Mouse (Mus musculus) large intestine, adult 2 months (tissue): ENCODE data around the gene Wwp2. TPM values are rescaled to one million over a fixed set of nuclear protein-coding genes. Genes with fewer than 3 reads are reported as not detected.
"Not testable (repeated sequence)": the region's sequence is repeated elsewhere in the genome, so short reads cannot be mapped to it uniquely, and the experiment has no call there.

Experiments used
- DNase-seq: peaks from one replicate; pipeline ENCODE4 v3.0.0-alpha.2; 2012; ENCODE audit warnings: low read depth, low spot score
- WGBS: fragments of 180-500 bp; shearing (Covaris S2); methylation state at CpG from one replicate; pipeline ENCODE4 v1.1.7; 2018; 5-methylcytosine and 5-hydroxymethylcytosine counted together
- polyA plus RNA-seq: library from polyadenylated mRNA; depleted of rRNA; stranded (reverse); fragments of >200 nt; gene quantifications from 2 replicates; pipeline ENCODE4 v1.2.3, GENCODE M21; 2012

Gene Wwp2
- polyA plus RNA-seq, 1 experiment: 38.2 TPM

GRCm38 (mm10) chr8:107468811-107469302 is 32.7 kb downstream of the Wwp2 start:
- DNase-seq: no peak
- WGBS: 32% methylated on average over 8 of the region's 8 CpGs

DNA sequence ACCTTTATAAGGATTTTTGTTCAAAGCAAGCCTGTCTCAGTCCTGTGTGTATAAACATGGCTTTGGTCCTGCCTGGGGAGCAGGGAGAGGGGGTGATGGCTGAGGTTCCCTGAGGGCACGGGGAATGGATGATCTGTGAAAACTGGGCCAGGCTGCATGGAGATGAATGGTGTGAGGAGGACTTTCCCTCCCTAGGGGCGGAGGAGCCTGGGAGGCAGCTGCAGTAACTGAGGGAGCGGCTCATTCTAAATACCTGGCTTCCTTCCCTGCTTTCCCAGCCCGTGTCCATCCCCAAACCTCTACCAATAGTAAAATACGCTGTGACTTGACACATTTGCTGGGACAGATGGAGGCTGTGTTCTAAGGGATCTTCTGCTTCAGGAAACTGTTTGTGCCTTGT is 34.1 kb downstream of the Wwp2 start:
- DNase-seq: no peak
- WGBS: 22% methylated on average over 5 of the region's 5 CpGs

DNA sequence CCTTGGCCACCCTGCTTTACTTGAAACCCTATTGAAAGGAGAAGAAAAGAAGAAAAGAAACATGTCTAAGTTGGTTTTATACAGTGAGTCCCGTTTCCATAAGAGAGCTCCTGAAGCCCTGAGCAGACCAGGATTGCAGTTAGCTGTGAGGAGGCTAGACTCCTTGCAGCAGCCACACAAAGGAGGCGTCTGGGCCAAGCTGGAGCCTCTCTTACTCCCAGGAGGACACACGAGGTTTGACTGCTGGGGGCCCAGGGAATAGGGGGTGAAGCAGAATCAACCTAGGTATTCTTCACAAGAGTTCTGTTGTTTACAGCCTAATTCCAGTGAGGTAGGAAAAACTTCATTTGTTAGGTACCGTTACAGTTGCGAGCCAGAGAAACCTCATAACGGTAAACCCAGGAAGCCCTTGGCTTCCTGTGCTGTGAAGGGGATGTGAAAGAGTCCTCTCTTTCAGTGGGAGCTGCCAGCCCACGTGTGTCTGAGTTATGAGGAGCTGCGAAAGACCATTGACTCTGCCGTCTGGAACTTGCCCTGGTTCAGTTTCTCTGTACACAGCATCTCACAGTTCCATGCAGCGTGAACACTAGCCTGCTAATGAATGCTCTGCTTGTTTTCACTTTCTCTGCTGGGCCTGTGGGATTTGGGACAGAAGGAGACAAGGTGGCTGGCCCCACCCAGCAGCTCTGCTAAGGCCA is 36.4 kb downstream of the Wwp2 start:
- 73% methylated on average over 10 of the region's 10 CpGs for WGBS
- no peak for DNase-seq

DNA sequence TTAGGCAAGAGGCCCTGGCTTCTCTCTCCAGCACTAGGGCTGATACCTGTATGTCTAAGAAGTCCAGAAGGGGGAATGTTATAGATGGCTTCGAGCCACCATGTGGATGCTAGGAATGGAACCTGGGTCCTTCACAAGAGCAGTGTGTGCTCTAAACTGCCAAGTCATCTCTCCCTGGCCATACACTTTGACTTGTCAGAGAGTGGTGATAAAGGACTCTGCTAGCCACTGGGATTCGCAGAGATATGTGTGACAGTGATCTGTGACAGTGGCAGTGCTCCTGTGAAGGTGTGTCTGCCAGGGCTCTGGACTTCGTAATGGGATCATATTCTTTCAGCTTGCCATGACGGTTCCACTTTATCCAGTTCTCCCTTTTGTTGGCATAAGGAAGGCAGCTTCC is 37.2 kb downstream of the Wwp2 start:
- DNase-seq: no peak
- WGBS: 95% methylated on average over 4 of the region's 4 CpGs

GRCm38 (mm10) chr8:107475613-107476012 is 39.4 kb downstream of the Wwp2 start:
- 81% methylated on average over 3 of the region's 3 CpGs for WGBS
- DNase-seq: no peak

DNA sequence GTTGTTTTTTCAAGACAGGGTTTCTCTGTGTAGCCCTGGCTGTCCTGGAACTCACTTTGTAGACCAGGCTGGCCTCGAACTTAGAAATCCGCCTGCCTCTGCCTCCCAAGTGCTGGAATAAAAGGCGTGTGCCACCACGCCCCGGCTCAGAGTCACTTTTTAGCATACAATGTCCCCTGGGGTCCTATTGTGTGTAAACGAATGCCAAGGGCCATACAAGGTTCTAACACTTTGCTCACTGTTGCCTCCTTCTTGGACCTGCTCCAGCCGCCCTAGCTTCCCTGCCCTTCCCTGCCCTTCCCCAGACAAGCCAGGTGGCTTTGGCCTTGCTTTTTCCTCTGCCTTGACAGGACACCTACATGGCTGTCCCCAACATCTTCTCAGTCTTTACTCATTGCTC is 40.6 kb downstream of the Wwp2 start:
- 86% methylated on average over 7 of the region's 7 CpGs for WGBS
- DNase-seq: not testable (repeated sequence)

- WGBS: 84% methylated on average over 6 of the region's 6 CpGs
- no peak for DNase-seq
These were observed 42.6 kb downstream of the Wwp2 start for GRCm38 (mm10) chr8:107478728-107479127.

DNA sequence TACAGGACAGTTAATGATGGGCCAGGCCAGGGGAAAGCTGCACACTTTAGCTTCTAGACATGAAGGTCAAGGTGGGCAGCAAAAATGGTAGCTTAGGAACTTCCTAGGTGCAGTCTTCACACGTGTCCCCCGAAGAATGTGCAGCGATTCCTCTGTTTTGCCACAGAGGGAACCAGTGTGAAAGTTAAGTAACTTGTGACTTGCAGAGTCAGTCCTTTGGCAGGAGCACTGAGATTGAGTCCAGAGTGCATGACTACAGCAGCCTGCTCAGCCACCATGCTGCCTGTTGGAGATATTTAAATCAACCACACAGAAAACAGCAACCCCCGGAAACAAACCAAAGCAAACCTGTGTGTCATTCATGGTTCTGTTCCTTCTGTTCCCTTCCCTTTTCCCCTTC is 44.3 kb downstream of the Wwp2 start:
- no peak for DNase-seq
- WGBS: 92% methylated on average over 4 of the region's 4 CpGs

GRCm38 (mm10) chr8:107483250-107483649 is 47.1 kb downstream of the Wwp2 start:
- WGBS: 34% methylated on average over 8 of the region's 8 CpGs
- DNase-seq: no peak

DNA sequence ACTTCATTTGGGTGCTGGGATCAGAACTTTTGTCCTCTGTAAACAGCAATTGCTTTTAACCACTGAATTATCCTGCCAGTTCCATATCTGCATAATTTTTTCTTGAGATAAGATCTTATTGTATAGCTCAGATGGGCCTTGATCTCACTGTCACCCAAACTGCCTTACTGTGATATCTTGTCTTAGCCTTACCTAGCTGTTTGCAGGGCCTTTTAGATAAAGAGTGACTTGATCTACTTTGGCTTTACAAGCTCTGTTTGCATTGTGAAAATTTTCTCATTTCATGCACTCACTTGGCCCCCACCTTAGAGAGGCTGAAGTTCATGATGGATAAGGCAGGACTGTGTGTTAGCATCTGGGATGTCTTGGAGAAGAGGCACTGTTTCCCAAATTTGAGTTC is 48.8 kb downstream of the Wwp2 start:
- DNase-seq: no peak

DNA sequence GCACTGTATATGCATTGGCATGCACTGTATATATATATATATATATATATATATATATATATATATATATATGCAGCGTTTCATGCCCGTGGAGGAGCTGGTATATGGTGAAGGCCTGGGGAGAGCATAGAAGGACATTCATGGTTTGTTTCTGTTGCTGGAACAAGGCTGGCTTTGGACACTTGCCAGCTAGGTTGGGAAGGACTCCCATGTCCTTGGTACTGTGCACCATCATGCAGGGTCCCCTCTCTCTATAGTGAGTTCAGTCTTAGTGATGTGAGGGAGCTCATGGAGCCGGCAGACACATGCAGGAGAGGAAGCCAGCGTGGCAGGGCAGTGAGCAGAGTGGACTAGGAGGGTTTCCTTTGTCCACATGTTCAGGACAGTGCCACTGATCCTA is 52.4 kb downstream of the Wwp2 start:
- 71% methylated on average over 4 of the region's 4 CpGs for WGBS
- DNase-seq: no peak

GRCm38 (mm10) chr8:107489086-107489485 is 52.9 kb downstream of the Wwp2 start:
- no peak for DNase-seq
- WGBS: 30% methylated on average over 4 of the region's 4 CpGs

- no peak for DNase-seq
- WGBS: 29% methylated on average over 5 of the region's 5 CpGs
These were observed 53.8 kb downstream of the Wwp2 start for GRCm38 (mm10) chr8:107489921-107490320.

DNA sequence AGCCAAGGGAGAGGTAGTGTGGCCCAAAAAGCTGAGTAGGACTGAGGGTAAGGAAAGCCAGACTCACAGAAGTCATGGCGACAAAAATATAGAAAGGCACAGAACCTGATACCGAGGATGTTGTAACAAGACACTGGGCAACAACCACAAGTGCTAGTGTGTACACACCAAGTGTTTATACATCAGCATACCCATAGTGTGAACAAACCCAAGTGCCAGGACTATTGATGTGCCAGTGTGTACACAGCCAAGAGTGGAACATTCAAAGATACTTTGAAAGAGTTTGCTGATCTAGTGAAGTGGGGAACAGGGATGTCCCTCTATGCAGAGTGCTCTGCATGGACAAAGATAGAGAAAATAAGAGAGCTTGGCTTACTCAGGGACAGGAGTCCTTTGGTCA is 54.5 kb downstream of the Wwp2 start:
- WGBS: 66% methylated on average over 2 of the region's 2 CpGs
- DNase-seq: no peak

DNA sequence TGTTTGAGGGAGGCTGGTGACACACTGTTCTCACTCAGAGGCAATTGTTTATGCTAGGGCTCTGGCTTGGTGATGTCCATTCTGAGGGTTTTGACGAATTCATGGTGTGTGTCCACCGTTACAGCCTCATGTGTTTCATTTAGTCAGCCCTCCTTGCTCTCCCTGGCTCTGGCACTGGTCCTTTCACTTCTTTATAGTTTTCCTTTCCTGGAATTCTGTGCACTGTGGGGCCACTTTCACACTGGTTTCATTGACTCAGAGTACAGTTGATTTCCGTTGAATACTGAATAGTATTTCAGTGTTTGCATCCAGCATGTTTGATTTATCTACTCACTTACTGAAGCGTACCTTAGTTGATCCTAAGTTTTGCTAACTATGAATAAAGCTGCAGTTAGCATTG is 55.0 kb downstream of the Wwp2 start:
- WGBS: 54% methylated on average over 4 of the region's 4 CpGs
- DNase-seq: no peak

DNA sequence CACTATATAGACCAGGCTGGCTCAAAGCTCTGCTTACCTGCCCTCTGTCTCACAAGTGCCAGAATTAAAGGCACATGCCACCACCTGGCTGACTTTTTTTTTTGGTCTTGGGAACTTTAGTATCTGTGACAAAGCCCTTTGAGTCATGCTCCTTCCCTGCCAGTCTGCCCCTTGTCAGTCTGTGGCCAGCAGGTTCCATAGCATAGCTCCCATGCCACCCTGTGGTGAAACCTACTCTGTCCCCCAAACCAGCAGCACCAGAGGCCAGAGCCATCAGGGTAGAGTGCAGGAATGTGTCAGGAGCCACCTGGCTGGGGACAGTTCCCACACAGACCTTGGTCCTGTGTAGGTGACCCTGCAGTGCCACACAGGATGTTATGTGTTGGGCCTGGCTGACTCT is 55.7 kb downstream of the Wwp2 start:
- DNase-seq: no peak

- WGBS: 92% methylated on average over 5 of the region's 5 CpGs
- no peak for DNase-seq
These were observed 56.6 kb downstream of the Wwp2 start for GRCm38 (mm10) chr8:107492802-107493201.

DNA sequence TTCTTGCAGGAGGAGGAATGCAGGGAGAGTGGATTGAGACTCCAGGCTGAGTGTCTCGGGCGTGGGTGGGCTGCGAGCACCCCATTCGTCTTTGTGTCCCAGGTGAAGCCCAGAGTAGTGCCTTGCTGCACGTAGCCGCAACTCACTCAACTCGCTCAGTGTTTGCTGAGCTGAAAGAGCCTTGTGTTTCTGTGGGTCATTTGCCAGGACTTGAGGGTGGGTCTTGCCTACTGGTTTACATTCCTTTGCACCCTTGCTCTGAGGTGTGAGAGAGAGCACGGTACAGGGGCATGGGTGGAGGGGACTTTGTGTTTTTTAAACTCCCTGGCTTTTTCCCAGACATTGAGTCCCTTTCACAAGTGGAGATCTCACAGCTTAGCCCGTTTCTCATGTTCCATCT is 59.3 kb downstream of the Wwp2 start:
- 82% methylated on average over 9 of the region's 9 CpGs for WGBS
- no peak for DNase-seq

GRCm38 (mm10) chr8:107497708-107498107 is 61.5 kb downstream of the Wwp2 start:
- 92% methylated on average over 6 of the region's 6 CpGs for WGBS
- no peak for DNase-seq

DNA sequence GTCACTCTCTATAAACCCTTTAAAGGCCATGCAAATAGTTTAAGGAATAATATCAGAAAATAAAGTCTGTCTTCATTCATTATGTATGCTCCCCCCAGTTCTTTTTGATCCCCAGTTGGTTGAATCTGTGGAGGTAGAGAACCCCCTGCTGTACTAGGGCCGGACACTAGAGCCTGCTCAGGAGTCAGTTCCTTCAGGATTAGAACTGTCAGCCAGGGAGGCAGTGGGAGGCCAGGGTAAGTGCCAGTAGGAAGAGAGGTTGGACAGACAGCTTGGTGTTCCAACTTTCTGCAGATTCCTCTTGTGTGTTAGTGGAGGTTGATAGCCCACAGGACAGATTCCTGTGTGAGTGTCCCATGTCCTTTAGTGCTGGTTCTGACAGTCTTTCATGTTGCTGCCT is 62.2 kb downstream of the Wwp2 start:
- DNase-seq: no peak
- 90% methylated on average over 1 of the region's 1 CpGs for WGBS

GRCm38 (mm10) chr8:107498806-107499205 is 62.6 kb downstream of the Wwp2 start:
- DNase-seq: no peak
- WGBS: 51% methylated on average over 8 of the region's 8 CpGs

DNA sequence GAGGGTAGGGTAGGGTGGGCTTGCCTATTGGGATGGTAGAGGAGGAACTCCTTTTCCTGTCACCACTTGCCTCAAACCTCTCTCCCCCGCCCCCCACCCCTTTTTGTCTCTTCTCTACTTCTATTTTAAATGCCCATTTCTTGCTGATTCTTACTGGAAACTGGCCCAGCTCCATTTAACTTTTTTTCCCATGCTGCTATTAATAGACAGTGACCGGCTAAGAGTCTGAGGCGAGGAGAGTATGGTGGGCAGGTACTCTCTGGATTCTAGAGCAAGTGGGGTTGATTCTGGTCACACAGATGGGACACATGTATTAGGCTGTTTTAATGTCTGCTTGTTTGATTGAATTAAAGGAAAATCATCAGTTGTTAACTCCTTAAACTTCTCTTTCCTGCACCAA is 63.4 kb downstream of the Wwp2 start:
- no peak for DNase-seq
- WGBS: 83% methylated on average over 3 of the region's 3 CpGs
